Mouse (Mus musculus) hindbrain, embryonic 10.5 days (tissue): ENCODE results near the gene Zcchc17. TPM values are rescaled to one million over a fixed set of nuclear protein-coding genes. Genes with fewer than 3 reads are reported as not detected.
A peak's percentile ranks its signal among the peaks of the same experiment; 100 is the strongest.

ENCODE experiments used
- DNase-seq: peaks from one replicate; pipeline ENCODE4 v3.0.0-alpha.2; 2017; ENCODE audit warnings: low spot score
- H3K27ac ChIP-seq: fragments of 300-500 bp; sonication (generic); 2 replicates; pipeline ENCODE4 v1.5.1; 2016; ENCODE audit warnings: mild to moderate bottlenecking, moderate library complexity
- H3K27me3 ChIP-seq: fragments of 300-500 bp; sonication (generic); 2 replicates; pipeline ENCODE4 v1.6.1; 2016; ENCODE audit warnings: mild to moderate bottlenecking; ENCODE audit not compliant: poor library complexity, insufficient read depth, severe bottlenecking
- H3K36me3 ChIP-seq: fragments of 300-500 bp; sonication (generic); 2 replicates; pipeline ENCODE4 v1.6.1; 2016; ENCODE audit warnings: mild to moderate bottlenecking, moderate library complexity
- H3K4me1 ChIP-seq: fragments of 300-500 bp; sonication (generic); replicated peaks from 2 replicates; pipeline ENCODE4 v1.6.1; 2016; ENCODE audit warnings: mild to moderate bottlenecking
- H3K4me3 ChIP-seq: fragments of 300-500 bp; sonication (generic); 2 replicates; pipeline ENCODE4 v1.5.1; 2016; ENCODE audit warnings: mild to moderate bottlenecking, moderate library complexity
- H3K9me3 ChIP-seq: fragments of 300-500 bp; sonication (generic); 2 replicates; pipeline ENCODE4 v1.6.1; 2016; ENCODE audit warnings: mild to moderate bottlenecking, moderate library complexity
- WGBS: fragments of 180-500 bp; shearing (Covaris S2); methylation state at CpG from one replicate; pipeline ENCODE4 v1.1.7; 2016; 5-methylcytosine and 5-hydroxymethylcytosine counted together
- polyA plus RNA-seq: library from polyadenylated mRNA; unstranded; fragments of >200 nt; fragmentation: Nextera tagmentation; extraction: Ambion mirVana; gene quantifications from 2 replicates; pipeline ENCODE4 v1.2.1, GENCODE M21; 2016

Gene Zcchc17
- 70.6 and 70.8 TPM in 2 replicates for polyA plus RNA-seq

- H3K27me3 ChIP-seq: no peaks in the 10 kb centered on the region
- H3K27ac ChIP-seq: peak within 1 kb of the TSS; percentile 94
- WGBS: under 1% methylated on average over 49 of the region's 49 CpGs
- peaks cover 47% of the 10 kb centered on the region for H3K36me3 ChIP-seq
- H3K4me1 ChIP-seq: peaks cover 24% of the 10 kb centered on the region
- no peaks in the 10 kb centered on the region for H3K9me3 ChIP-seq
- peak; percentile 98 for DNase-seq
- peak within 1 kb of the TSS; percentile 91 for H3K4me3 ChIP-seq
Measured at GRCm38 (mm10) chr4:130359486-130360237, at the start of gene Zcchc17, which contains the start of gene Snrnp40. Gene Zcchc17, minus strand, starts transcription at chr4:130359943. Gene Snrnp40, plus strand, starts transcription at chr4:130360132.

- no peak overlapping the region for H3K4me3 ChIP-seq
- DNase-seq: peak; percentile 40
- 74% methylated on average over 3 of the region's 3 CpGs for WGBS
- no peaks in the 10 kb centered on the region for H3K27me3 ChIP-seq
- no peaks in the 10 kb centered on the region for H3K9me3 ChIP-seq
- H3K27ac ChIP-seq: no peak overlapping the region
- peaks cover 52% of the 10 kb centered on the region for H3K36me3 ChIP-seq
- H3K4me1 ChIP-seq: peaks cover 22% of the 10 kb centered on the region; the same call in 1 of the 2 replicates
Measured at GRCm38 (mm10) chr4:130391265-130391664, 31.5 kb upstream of the Zcchc17 start.

DNA sequence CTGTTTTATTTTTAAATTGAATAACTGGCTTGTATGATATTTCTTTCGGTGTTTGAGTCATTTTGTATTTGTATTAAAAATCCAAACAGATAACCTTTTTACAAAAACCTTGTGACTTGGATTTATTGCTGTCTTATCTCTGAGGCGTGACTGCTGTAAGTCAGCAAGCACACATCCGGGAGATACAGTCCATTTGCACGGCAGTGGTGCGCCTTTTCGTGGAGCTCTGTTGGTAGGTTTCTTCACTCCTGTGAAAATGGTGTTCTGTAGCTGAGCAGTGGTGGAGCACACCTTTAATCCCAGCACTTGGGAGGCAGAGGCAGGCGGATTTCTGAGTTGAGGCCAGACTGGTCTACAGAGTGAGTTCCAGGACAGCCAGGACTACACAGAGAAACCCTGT is 30.2 kb upstream of the Zcchc17 start:
- WGBS: 95% methylated on average over 7 of the region's 7 CpGs

GRCm38 (mm10) chr4:130389496-130389895 is 29.8 kb upstream of the Zcchc17 start:
- no peak overlapping the region for H3K27ac ChIP-seq
- no peaks in the 10 kb centered on the region for H3K27me3 ChIP-seq
- WGBS: 73% methylated on average over 6 of the region's 6 CpGs
- peaks cover 69% of the 10 kb centered on the region for H3K36me3 ChIP-seq
- no peak for DNase-seq
- H3K4me1 ChIP-seq: peaks cover 22% of the 10 kb centered on the region; the same call in 1 of the 2 replicates
- H3K4me3 ChIP-seq: no peak overlapping the region
- H3K9me3 ChIP-seq: no peaks in the 10 kb centered on the region

More for the DNA sequence above, 30.2 kb upstream of the Zcchc17 start:
- Histone ChIP-seq H3K4me1 (peaks cover 22% of the 10 kb centered on the region; the same call in 1 of the 2 replicates), H3K36me3 (peaks cover 65% of the 10 kb centered on the region), H3K27ac (no peak overlapping the region), H3K4me3 (no peak overlapping the region), H3K27me3 (no peaks in the 10 kb centered on the region), H3K9me3 (no peaks in the 10 kb centered on the region)
- no peak for DNase-seq

DNA sequence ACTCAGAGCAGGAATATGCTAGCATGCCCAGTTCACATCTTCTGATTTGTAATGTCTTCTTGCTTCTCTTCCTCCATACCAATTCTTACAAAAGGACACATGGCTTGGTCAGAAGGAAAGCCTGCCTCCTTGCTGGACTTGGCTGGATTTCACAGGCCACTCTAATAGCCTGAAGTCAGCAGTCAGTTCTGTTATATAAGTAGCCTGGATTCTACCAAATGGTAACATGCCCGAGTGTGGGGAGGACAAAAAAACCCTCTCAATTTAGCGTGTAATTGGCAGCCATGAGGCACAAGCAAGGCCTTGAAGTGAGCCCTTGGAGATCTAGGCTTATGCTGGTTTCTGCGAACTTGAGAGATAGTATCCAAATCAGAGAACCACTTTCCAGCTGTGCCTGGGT is 27.5 kb upstream of the Zcchc17 start:
- Histone ChIP-seq H3K27me3 (no peaks in the 10 kb centered on the region), H3K36me3 (peaks cover 91% of the 10 kb centered on the region), H3K9me3 (no peaks in the 10 kb centered on the region), H3K27ac (no peak overlapping the region), H3K4me3 (no peak overlapping the region), H3K4me1 (peaks cover 15% of the 10 kb centered on the region; the same call in 1 of the 2 replicates)
- 80% methylated on average over 3 of the region's 3 CpGs for WGBS
- DNase-seq: no peak

DNA sequence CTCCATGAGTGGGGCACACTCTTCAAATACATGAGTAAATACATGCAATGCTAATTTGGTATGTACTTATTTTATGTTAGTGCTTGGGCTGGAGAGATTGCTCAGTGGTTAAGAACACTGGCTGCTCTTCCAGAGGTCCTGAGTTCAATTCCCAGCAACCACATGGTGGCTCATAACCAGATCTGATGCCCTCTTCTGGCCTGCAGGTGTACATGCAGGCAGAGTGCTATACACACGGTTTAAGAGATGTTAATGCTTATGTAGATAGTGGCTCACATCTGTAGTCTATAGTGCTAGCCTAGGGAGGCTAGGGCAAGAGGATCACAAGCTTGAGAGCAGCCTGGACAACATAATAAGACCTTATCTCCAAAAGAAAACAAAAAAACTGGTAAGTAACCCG is 20.7 kb upstream of the Zcchc17 start:
- Histone ChIP-seq H3K36me3 (peaks cover 99% of the 10 kb centered on the region), H3K4me3 (no peak overlapping the region), H3K27ac (no peak overlapping the region), H3K27me3 (no peaks in the 10 kb centered on the region), H3K9me3 (no peaks in the 10 kb centered on the region), H3K4me1 (no peaks in the 10 kb centered on the region)
- no peak for DNase-seq
- WGBS: 94% methylated on average over 2 of the region's 2 CpGs

- Histone ChIP-seq H3K9me3 (no peaks in the 10 kb centered on the region), H3K27ac (no peak overlapping the region), H3K4me3 (no peak overlapping the region), H3K4me1 (no peaks in the 10 kb centered on the region), H3K36me3 (peaks cover 99% of the 10 kb centered on the region), H3K27me3 (no peaks in the 10 kb centered on the region)
- 100% methylated on average over 2 of the region's 2 CpGs for whole genome bisulfite sequencing
- DNase-seq: no peak
Measured at GRCm38 (mm10) chr4:130379181-130379580, 19.4 kb upstream of the Zcchc17 start.

- Histone ChIP-seq H3K4me1 (no peaks in the 10 kb centered on the region), H3K27me3 (no peaks in the 10 kb centered on the region), H3K4me3 (no peak overlapping the region), H3K9me3 (no peaks in the 10 kb centered on the region), H3K27ac (no peak overlapping the region), H3K36me3 (peaks cover 99% of the 10 kb centered on the region)
- DNase-seq: no peak
- 89% methylated on average over 4 of the region's 4 CpGs for WGBS
Measured at GRCm38 (mm10) chr4:130377500-130377899, 17.8 kb upstream of the Zcchc17 start.

GRCm38 (mm10) chr4:130376675-130377074 is 16.9 kb upstream of the Zcchc17 start:
- H3K36me3 ChIP-seq: peaks cover 97% of the 10 kb centered on the region
- no peaks in the 10 kb centered on the region for H3K27me3 ChIP-seq
- DNase-seq: no peak
- no peaks in the 10 kb centered on the region for H3K4me1 ChIP-seq
- H3K27ac ChIP-seq: no peak overlapping the region
- no peak overlapping the region for H3K4me3 ChIP-seq
- WGBS: 93% methylated on average over 4 of the region's 4 CpGs
- H3K9me3 ChIP-seq: no peaks in the 10 kb centered on the region

- Histone ChIP-seq H3K9me3 (no peaks in the 10 kb centered on the region), H3K27me3 (no peaks in the 10 kb centered on the region), H3K4me1 (peaks cover 24% of the 10 kb centered on the region), H3K4me3 (peak overlapping the region; percentile 91), H3K36me3 (peaks cover 53% of the 10 kb centered on the region), H3K27ac (peak overlapping the region; percentile 94)
- DNase-seq: no peak
- under 1% methylated on average over 19 of the region's 19 CpGs for WGBS
Measured at GRCm38 (mm10) chr4:130360238-130360590, 471 bp upstream of the Zcchc17 start.

- no peaks in the 10 kb centered on the region for H3K27me3 ChIP-seq
- peaks cover 24% of the 10 kb centered on the region for H3K4me1 ChIP-seq
- H3K36me3 ChIP-seq: peaks cover 48% of the 10 kb centered on the region
- H3K4me3 ChIP-seq: no peak overlapping the region
- H3K9me3 ChIP-seq: no peaks in the 10 kb centered on the region
- no peak overlapping the region for H3K27ac ChIP-seq
- no peak for DNase-seq
Measured at GRCm38 (mm10) chr4:130357946-130358345, 1.8 kb downstream of the Zcchc17 start.

DNA sequence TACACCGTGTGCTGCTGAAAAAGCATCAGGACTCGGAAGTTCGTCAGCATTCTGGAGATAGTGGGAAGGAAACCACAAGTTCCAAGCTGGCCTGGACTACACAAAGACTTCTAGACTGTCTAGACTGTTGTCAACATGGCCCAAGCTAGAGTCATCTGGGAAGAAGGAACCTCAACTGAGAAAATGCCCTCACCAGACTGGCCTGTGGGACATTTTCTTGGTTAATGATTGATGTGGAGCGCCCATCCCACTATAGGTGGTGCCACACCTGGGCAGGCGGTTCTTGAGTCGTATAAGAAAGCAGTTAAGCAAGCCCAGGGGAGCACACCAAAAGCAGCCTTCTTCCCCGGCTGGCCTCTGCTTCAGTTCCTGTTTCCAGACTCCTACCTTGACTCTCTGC is 7.2 kb downstream of the Zcchc17 start:
- Histone ChIP-seq H3K27me3 (no peaks in the 10 kb centered on the region), H3K4me3 (no peak overlapping the region), H3K36me3 (peaks cover 86% of the 10 kb centered on the region), H3K4me1 (no peaks in the 10 kb centered on the region), H3K27ac (no peak overlapping the region), H3K9me3 (0 out of 2 replicates have a peak, but pooled peaks cover 4% of the 10 kb centered on the region)
- 92% methylated on average over 7 of the region's 7 CpGs for WGBS
- DNase-seq: no peak

- H3K36me3 ChIP-seq: peaks cover 85% of the 10 kb centered on the region
- H3K27me3 ChIP-seq: no peaks in the 10 kb centered on the region
- H3K4me1 ChIP-seq: no peaks in the 10 kb centered on the region
- no peak for DNase-seq
- H3K27ac ChIP-seq: no peak overlapping the region
- no peak overlapping the region for H3K4me3 ChIP-seq
- 90% methylated on average over 16 of the region's 16 CpGs for WGBS
- H3K9me3 ChIP-seq: 0 out of 2 replicates have a peak, but pooled peaks cover 4% of the 10 kb centered on the region
Measured at GRCm38 (mm10) chr4:130350690-130351422, 8.9 kb downstream of the Zcchc17 start.
